Mouse (Mus musculus) liver, postnatal 0 days (tissue): Measurements from ENCODE around the gene Slit3.

Source experiments
- CTCF ChIP-seq: sonication (generic); IDR thresholded peaks from 2 replicates; pipeline ENCODE4 v1.5.1; 2016; ENCODE audit warnings: antibody characterized with exemption, low read depth
- EP300 ChIP-seq: IDR thresholded peaks from 2 replicates; pipeline ENCODE4 v1.6.1; 2016; ENCODE audit warnings: antibody characterized with exemption, low read depth, mild to moderate bottlenecking

DNA sequence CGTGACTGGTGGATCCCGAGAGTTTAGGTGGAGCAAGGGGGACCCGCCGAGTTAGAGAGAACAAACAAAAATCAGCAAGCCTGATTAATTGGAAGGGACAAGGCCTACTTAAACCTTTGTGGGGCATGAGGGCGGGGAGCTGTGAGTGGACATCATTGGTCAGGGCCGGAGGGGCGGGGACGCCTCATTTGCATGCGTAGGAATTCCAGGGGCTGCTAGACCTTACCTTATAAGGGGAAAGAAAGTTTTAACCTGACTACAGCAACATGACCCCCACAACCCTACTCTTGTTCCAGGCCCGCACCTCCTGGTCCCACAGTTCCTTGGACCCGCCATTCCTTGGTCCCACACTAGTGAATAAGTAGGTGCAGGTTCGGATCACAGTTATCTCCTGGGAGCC is 586.4 kb downstream of the Slit3 start:
- TF ChIP-seq EP300 (no peak), CTCF (no peak)
